Mouse (Mus musculus) adrenal gland, postnatal 4 days (tissue): ENCODE results near the gene Bcl7c. TPM values are rescaled to one million over a fixed set of nuclear protein-coding genes. Genes with fewer than 3 reads are reported as not detected.
"Not testable (repeated sequence)": the region's sequence is repeated elsewhere in the genome, so short reads cannot be mapped to it uniquely, and the experiment has no call there.

Experiments used
- DNase-seq, 2 experiments: peaks; one replicate each; pipeline ENCODE4 v3.0.0; 2021 to 2022; ENCODE audit warnings: low spot score in 2 of 2, mixed read lengths in 2 of 2
- total RNA-seq, 2 experiments: library from RNA; stranded (reverse); gene quantifications; 2 replicates each; pipeline ENCODE4 v1.2.3; 2021

Gene Bcl7c
- total RNA-seq, 2 experiments from 2014 or later: 129 to 135 TPM

- DNase-seq: no peak
Measured at GRCm38 (mm10) chr7:127718339-127718738, 9.6 kb upstream of the Bcl7c start.

GRCm38 (mm10) chr7:127716992-127717391, 8.3 kb upstream of the Bcl7c start:
- peak; percentile 35 to 39 for DNase-seq

GRCm38 (mm10) chr7:127714816-127715215, 6.1 kb upstream of the Bcl7c start:
- DNase-seq: no peak

GRCm38 (mm10) chr7:127712461-127713385, 4.0 kb upstream of the Bcl7c start, which contains the start of gene Ctf1:
Ctf1 (plus strand) TSS chr7:127712736.
- peak in 1 of 2 experiments; percentile 63 for DNase-seq

GRCm38 (mm10) chr7:127711456-127711855, 2.7 kb upstream of the Bcl7c start:
- no peak for DNase-seq

GRCm38 (mm10) chr7:127711031-127711430, 2.3 kb upstream of the Bcl7c start:
- DNase-seq: no peak

- DNase-seq: no peak
Measured at GRCm38 (mm10) chr7:127709261-127709979, 687 bp upstream of the Bcl7c start.

GRCm38 (mm10) chr7:127707957-127708206, 851 bp downstream of the Bcl7c start:
- no peak for DNase-seq

- no peak for DNase-seq
Measured at GRCm38 (mm10) chr7:127707045-127707956, 1.4 kb downstream of the Bcl7c start.

- no peak for DNase-seq
Measured at GRCm38 (mm10) chr7:127705706-127706105, 3.0 kb downstream of the Bcl7c start.

- no peak for DNase-seq
Measured at GRCm38 (mm10) chr7:127704598-127704997, 4.1 kb downstream of the Bcl7c start.

GRCm38 (mm10) chr7:127703561-127704178, 5.1 kb downstream of the Bcl7c start:
- DNase-seq: no peak

GRCm38 (mm10) chr7:127700712-127701331, 7.9 kb downstream of the Bcl7c start:
- no peak for DNase-seq

- no peak for DNase-seq
Measured at GRCm38 (mm10) chr7:127698986-127699385, 9.7 kb downstream of the Bcl7c start.

- not testable (repeated sequence) for DNase-seq
Measured at GRCm38 (mm10) chr7:127693730-127694129, 15.0 kb downstream of the Bcl7c start.

- DNase-seq: no peak
Measured at GRCm38 (mm10) chr7:127693290-127693689, 15.4 kb downstream of the Bcl7c start.

GRCm38 (mm10) chr7:127691221-127691989, 17.3 kb downstream of the Bcl7c start:
- DNase-seq: peak; percentile 28 to 40

GRCm38 (mm10) chr7:127689626-127690280, 19.0 kb downstream of the Bcl7c start:
- DNase-seq: no peak

GRCm38 (mm10) chr7:127688935-127689334, 19.8 kb downstream of the Bcl7c start:
- no peak for DNase-seq
